Mouse (Mus musculus) ovary, postnatal 36 days (tissue): ENCODE measurements around the gene R3hdm4.

Source experiments
- DNase-seq: peaks from one replicate; pipeline ENCODE4 v3.0.0; 2022; ENCODE audit warnings: low spot score, mixed read lengths

The R3hdm4 gene

GRCm38 (mm10) chr10:79866601-79867000 is 54.4 kb downstream of the R3hdm4 start:
- no peak for DNase-seq

- peak; percentile 72 for DNase-seq
Observed at GRCm38 (mm10) chr10:79865801-79866295, 55.2 kb downstream of the R3hdm4 start.

GRCm38 (mm10) chr10:79865189-79865601 is 55.8 kb downstream of the R3hdm4 start:
- no peak for DNase-seq

GRCm38 (mm10) chr10:79864351-79865188 is 56.4 kb downstream of the R3hdm4 start:
- no peak for DNase-seq

GRCm38 (mm10) chr10:79862925-79863324 is 58.1 kb downstream of the R3hdm4 start:
- DNase-seq = no peak

- no peak for DNase-seq
Observed at GRCm38 (mm10) chr10:79862049-79862788, 58.8 kb downstream of the R3hdm4 start.

GRCm38 (mm10) chr10:79861230-79862048 is 59.6 kb downstream of the R3hdm4 start:
- no peak for DNase-seq

- no peak for DNase-seq
Observed at GRCm38 (mm10) chr10:79860079-79860911, 60.7 kb downstream of the R3hdm4 start.
